Mouse (Mus musculus) retina, adult 2 months (tissue): ENCODE measurements around the gene Wdr90.

Source experiments
- DNase-seq: peaks from one replicate; pipeline ENCODE4 v3.0.0-alpha.2; 2012; ENCODE audit warnings: low read depth, low spot score

The Wdr90 gene

DNA sequence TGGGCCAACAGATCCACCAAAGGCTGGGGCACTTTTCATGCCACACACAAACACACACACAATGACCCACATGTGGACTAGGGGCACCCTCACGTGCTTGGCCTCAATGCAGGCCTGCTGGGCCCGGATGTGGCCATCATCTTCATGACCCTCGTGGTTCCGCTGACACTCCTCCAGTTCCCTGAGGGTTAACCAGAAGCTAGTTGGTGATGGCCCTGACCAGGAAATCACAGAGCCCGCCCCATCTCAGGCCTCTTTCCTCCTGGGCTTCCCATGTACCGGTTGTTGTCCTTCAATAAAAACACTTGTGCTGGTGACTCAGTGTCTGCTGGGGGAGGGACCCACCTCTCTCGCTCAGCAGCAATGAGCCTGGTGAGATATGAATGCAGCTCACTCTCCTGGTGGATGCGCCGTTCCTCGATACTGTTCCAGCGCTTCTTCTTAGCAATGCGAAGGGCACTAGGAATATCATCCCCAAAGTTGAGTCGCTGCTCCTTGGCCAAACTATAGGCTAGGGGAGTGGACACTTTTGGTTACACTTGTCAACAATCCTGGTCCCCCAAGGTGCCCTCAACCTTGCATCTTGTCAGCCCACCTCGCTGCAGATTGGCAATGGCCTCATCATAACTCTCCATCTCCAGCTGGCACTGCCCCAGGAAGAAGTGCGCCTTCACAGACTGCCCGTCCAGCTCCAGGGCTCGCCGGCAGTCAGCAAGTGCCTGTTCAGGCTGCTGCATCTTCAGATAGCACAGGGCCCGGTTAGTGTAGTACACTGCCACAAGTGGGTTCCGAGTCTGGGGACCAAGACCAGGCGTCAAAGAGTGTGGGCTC is 29.6 kb downstream of the Wdr90 start:
- no peak for DNase-seq

DNA sequence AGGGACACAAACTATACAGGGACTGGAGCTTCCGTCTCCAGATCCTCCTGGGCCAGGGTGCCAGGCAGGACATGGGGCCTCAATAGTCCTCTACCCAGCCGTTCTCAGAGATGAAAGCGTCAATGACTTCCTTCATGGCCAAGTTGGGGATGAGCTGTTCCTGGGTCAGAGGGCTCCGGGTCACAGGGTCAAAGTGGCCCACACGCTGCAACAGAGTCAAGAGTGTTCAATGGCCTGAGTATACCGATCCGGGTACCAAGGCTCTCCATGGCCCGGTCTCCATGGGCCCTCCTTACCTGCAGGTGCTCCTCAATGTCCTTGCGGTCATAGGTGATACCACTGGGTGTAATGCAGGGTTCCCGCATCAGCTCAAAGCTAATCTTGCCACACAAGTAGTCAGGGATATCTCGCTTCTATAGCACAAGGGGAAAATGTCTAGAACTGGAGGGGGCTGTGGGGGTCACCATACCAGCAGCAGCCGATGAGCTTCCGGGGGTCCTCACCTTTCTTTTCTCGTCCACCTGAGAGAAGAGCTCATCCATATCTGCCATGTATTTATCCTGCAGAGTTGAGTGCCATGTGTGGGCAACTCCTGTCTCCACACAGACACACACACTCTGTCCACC is 30.4 kb downstream of the Wdr90 start:
- DNase-seq, result no peak

DNA sequence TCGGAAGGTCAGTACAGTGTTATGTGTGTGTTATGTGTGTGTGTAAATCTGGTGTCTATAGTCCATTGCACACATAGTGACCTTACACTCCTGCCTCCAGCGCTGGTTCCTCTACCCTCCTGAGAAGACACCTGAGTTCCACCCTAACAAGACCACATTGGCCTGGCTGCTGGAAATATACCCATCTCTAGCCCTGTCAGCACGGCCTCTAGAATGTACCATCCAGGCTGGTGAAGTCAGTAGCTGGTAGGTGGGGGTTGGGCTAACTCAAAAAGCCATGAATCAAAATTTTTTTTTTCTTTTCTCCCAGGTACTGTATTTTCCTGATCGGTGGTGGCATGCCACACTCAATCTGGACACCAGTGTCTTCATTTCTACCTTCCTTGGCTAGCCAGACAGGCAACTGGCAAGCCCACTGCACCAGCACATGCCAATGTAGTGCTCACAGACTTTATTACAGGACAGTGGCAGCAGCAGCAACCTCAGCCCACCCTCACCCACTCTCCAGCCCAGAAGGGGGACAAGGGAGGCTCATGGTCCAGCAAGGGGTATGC is 31.0 kb downstream of the Wdr90 start:
- no peak for DNase-seq

DNA sequence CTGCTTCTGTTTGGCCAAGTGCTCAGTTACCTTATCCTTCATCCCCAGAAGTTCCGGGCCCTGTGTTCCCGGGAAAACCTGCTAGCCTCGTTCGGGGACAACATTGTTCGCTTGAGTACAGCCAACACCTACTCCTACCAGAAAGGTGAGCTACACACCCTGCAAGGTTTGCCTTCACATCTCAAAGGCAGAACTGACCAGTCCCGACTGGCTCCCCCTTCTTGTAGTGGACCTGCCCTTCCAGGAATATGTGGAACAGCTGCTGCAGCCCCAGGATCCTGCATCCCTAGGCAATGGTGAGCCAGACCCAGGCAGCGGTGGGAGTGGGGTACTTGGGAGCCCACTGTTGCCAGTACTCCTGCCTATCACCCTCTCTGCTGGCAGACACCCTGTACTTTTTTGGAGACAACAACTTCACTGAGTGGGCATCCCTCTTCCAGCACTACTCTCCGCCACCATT is 31.7 kb downstream of the Wdr90 start:
- DNase-seq, result no peak

DNA sequence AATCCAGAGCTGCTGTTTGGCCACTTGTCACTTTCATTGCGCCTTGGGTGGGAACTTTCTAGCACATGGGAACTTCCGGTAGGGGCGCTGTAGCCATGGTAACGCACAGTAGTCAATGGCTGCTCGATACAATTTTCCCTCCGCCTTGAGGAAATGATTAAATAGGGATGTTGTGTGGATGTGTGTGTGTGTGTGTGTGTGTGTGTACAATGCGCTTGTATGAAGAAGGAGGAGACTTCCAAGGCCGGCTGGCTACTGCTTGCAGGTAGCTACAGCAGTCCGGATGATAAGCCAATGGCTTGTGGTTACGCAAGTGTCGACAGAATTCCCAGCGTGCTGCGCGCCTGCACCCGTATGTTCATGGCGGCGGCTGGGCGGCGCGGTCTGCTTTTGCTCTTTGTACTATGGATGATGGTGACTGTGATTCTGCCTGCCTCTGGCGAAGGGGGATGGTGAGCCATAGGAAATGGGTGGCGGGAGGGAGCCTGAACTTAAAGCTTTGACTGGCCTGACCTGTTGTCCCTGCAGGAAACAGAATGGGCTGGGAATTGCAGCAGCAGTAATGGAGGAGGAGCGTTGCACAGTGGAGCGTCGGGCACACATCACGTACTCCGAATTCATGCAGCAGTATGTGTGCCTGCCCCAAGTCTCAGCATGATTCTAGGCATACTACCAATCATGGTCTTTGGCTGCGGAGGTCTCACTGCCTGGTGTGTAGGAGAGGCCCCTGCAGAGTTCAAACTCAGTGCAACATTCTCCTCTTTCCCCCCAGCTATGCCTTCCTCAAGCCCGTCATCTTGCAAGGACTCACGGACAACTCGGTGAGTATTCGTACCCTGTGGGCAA is 32.4 kb downstream of the Wdr90 start, which contains the start of gene Jmjd8:
Gene Jmjd8 (plus strand): TSS at position 156 of the 846 bp plus-strand sequence.
- peak; percentile 68 for DNase-seq

DNA sequence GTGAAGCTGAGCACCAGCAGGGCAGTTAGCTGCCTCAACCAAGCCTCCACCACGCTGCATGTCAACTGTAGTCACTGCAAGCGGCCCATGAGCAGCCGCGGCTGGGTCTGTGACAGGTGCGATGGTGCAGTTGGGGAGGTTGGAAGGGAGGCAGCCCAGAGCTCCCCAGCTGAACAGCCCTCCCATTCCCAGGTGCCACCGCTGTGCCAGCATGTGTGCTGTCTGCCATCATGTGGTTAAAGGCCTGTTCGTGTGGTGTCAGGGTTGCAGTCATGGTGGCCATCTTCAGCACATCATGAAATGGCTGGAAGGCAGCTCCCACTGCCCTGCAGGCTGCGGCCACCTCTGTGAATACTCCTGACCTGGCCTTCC is 33.1 kb downstream of the Wdr90 start:
- DNase-seq, result no peak

DNA sequence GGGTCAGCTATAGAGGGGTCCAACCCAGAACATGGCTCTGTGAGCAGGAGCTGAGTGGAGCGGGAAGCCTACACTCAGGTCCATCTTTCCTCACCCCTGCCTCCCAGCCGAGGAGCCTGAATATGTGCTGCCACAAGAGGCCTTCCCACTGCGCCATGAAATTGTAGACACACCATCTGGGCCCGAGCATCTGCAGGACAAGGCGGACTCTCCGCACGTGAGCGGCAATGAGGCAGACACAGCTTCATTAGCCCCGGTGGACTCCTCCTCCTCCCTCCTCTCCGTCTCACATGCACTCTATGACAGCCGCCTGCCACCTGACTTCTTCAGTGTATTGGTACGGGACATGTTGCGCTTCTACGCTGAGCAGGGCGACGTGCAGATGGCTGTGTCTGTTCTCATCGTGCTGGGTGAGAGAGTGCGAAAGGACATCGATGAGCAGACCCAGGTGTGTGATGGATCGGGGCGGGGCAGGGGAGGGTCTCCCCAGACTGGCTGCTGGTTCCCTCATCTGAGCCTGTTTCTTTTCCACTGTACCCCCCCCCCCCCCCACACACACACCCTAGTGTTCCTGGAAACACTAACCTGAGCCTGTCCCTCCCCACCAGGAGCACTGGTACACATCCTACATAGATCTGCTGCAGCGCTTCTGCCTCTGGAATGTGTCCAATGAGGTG is 33.6 kb downstream of the Wdr90 start:
- no peak for DNase-seq

DNA sequence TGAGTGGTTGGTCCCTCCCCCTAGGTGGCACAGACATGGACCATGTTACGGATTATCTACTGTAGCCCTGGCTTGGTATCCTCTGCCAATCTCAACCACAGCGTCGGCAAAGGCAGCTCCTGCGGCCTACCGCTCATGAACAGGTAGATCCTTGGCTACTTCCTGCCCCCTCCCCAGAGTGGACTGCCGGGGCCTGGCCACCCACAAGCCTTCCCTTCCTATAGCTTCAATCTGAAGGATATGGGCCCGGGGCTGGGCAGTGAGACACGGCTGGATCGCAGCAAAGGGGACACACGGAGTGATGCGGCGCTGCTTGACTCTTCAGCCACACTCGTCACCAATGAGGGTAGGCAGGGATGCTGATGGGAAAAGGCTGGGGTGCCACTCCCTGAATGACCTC is 34.3 kb downstream of the Wdr90 start:
- no peak for DNase-seq

DNA sequence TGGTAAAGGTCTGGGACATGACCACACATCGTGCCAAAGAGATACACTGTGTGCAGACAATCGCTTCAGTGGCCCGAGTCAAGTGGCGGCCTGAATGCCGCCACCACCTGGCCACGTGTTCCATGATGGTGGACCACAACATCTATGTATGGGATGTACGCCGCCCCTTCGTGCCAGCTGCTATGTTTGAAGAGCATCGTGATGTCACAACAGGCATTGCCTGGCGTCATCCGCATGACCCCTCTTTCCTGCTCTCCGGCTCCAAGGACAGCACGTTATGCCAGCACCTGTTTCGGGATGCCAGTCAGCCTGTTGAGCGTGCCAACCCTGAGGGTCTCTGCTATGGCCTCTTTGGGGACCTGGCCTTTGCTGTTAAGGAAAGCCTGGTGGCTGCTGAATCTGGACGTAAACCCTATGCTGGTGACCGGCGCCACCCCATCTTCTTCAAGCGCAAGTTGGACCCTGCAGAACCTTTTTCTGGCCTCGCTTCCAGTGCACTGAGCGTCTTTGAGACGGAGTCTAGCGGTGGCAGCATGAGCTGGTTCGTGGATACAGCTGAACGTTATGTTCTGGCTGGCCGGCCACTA is 35.2 kb downstream of the Wdr90 start:
- no peak for DNase-seq

DNA sequence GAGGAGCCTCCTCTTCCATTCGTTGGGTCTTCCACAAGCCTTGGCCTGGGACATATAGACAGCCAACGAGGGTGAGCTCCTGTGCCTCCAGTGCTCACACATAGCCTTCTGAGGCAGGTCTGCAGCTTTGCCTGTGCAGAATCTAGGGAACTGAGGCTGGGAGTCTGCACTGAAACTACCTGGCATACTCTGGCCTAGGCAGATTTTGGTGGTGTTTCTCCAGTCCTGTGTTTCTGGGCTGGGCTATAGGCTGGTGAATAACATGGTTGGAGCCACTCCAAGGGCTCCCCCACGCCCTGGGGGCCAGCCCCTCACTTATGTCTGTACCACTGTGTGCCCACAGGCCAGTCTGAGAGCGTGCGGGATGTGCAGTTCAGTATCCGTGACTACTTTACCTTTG is 36.0 kb downstream of the Wdr90 start:
- DNase-seq, result no peak

DNA sequence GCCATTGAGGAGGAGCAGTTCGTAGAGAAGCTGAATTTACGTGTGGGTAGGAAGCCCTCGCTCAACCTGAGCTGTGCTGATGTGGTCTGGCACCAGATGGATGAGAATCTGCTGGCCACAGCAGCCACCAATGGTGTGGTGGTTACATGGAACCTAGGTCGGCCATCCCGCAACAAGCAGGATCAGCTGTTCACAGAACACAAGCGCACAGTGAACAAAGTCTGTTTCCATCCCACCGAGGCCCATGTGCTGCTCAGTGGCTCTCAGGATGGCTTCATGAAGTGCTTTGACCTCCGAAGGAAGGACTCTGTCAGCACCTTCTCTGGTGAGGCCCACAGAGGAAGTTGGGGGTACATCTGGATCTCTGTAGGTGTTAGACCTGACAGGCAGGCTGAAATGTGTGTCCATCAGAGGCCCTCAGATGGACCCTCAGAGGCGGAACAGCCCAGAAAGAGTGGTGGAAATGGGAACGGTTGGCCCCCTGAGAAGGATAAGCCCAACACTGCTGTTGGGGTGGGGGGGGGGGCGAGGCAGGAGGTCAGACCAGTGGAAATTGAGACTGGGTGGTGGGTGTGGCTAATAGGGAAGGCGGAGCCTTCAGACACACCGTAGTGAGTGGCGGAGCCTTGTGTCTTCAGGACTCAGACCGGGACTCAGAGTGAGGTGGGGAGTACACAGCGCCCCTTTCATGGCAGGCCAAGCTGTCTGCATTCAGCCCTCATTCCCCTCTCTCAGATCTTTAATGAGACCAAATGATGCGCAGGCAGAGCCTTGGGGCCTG is 36.7 kb downstream of the Wdr90 start:
- DNase-seq, result no peak

DNA sequence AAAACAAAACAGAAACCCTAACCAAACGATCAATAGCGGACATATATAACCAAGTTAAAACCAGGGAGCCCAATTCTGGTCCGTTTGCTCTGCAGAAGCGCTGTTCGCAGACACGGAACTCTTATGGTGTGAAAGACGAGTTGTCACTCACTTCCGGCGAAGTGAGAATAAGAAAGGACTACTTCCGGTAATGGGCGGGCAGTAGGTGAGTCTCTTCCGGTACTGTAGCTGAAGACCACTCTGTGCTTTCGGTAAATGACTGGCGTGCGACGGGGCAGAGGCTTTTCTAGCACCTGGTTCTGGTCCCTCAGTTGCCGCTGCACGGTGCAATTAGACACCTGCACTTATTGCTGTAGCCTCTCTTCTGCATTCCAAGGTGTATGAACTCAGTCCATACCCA is 37.8 kb downstream of the Wdr90 start, which contains the start of gene Wdr24:
Gene Wdr24 (plus strand): TSS at position 176 of the 400 bp plus-strand sequence.
- DNase-seq, result peak; percentile 83

DNA sequence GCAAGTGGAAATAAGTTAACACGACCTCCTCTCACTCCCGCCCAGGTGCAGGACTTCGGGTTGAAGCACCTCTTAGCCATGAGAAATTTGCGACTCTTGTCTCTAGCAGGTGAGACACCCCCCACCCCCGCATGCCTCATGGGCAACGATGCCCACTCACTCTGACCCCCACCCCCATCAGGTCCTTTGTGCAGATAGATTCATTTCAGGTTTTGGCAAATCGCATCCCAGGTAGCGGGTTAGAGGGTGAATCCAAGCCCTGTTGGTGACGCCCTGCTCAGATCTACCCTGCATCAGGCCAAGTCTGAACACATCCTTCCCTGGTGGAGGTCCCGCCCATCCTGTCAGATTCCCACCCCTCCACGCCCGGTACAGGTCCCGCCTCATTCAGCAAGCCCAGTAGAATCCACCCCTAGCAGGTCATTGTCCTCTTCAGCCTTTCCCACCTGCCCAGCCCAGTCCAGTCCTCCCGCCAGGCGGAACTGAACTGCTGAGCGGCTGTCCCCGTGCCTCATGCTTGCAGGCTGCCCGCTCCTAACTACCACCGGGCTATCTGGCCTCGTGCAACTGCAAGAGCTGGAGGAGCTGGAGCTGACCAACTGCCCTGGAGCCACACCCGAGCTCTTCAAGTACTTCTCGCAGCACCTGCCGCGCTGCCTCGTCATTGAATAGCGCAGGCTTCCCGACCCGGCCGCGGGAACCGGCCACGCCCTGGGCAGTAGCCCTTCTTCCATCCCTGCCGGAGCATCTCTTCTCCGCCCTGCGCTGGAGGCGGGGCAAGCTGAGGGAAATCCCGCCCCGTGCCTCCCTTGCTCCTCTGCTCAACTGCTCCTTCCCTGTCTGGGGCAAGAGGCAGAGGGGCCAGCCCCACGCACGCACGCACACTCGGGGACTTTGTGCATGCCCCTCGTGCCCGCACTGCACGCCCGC is 42.2 kb downstream of the Wdr90 start:
- no peak for DNase-seq

DNA sequence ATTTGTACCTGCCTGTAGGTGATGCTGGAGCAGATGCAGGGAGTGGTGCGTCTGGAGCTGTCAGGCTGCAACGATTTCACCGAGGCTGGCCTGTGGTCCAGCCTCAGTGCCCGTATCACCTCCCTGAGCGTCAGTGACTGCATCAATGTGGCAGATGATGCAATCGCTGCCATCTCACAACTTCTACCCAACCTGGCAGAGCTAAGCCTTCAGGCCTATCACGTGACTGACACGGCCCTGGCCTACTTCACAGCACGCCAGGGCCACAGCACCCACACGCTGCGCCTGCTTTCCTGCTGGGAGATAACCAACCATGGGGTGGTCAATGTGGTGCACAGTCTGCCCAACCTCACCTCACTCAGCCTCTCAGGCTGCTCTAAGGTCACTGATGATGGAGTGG is 43.6 kb downstream of the Wdr90 start:
- no peak for DNase-seq

DNA sequence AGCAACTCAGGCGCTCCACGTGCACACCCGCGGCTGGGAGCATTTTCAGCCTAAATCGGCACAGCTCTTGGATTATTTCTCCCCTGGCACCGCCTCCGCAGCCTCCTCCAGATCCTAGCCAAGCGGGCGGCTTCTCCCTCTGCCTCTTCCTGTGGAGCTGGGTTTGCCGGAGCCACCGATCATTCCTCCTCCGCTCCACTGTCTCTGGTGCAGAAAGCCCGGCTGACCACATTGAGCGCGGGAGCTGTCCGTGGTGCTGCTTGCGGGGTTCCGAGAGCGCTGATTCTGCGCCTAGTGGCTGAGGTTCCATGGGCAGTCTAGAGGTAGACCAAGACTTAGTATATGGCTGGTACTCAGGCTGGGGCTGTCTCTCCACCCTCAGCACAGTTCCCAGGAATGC is 47.8 kb downstream of the Wdr90 start:
- DNase-seq, result no peak

DNA sequence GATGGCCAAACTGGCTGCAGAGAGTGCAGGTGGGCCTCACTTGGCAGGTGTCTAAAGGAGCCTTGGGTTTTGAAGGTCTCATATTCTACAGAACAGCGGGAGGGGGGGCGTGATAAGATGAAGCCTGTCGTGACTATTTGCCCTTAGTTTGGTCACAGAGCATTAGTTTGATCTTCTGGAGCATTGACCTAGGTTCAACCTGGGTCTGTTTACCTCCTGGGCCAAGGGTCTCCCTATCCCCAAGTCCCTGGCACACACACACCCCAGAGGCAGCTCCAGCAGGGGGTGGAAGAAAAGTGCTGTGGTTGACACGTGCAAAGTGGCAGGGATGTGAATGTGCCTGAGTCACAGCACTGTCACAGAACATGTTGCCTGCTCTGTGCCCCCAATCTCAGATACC is 50.4 kb downstream of the Wdr90 start:
- DNase-seq, result no peak

DNA sequence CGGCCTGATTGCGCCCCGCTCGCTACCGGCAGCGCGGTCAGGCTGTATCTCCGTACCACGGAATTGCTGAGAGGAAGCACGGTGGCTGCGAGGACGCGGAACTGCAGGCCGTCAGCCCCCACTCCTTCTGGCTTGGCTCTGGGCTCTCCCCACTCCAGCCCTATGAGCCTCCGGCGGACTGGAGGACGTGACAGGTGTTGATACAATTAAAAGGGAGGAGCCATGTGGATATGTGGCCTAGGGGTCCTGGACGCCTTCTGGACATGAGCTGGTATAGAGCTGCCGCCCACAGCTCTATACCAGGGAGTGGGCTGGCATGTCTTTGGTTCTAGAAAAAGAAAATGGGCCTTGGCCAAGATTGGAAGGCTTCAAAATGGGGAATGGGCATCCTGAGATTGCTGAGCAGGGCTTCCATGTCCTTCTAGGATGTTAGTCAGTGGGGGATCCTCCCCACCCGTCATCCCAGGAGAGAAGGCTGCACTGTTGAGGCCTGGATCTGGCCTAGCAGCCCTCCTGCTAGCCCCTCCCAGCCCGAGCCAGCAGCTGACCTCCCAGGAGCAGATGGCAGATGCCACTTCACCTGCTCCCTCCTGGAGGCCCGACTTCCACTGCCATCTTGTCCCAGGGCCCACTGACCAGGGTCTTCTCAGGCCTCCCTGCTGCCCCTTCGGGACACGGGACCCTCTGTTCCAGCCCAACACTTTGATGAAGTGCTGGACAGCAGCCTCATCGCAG is 51.5 kb downstream of the Wdr90 start:
- no peak for DNase-seq
